Mouse (Mus musculus) spleen, adult 2 months (tissue): ENCODE data around the gene Rassf7.

Experiments
- CTCF ChIP-seq: fragments of 200-500 bp; IDR thresholded peaks from 2 replicates; pipeline ENCODE4 v1.5.1; 2011; ENCODE audit warnings: mild to moderate bottlenecking, inconsistent platforms; ENCODE audit not compliant: insufficient read depth, insufficient read length, insufficient replicate concordance; ENCODE audit errors: extremely low read depth
- POLR2A ChIP-seq: fragments of 200-500 bp; IDR thresholded peaks from 2 replicates; pipeline ENCODE4 v1.6.1; 2011; ENCODE audit warnings: low read depth, low read length, inconsistent platforms

DNA sequence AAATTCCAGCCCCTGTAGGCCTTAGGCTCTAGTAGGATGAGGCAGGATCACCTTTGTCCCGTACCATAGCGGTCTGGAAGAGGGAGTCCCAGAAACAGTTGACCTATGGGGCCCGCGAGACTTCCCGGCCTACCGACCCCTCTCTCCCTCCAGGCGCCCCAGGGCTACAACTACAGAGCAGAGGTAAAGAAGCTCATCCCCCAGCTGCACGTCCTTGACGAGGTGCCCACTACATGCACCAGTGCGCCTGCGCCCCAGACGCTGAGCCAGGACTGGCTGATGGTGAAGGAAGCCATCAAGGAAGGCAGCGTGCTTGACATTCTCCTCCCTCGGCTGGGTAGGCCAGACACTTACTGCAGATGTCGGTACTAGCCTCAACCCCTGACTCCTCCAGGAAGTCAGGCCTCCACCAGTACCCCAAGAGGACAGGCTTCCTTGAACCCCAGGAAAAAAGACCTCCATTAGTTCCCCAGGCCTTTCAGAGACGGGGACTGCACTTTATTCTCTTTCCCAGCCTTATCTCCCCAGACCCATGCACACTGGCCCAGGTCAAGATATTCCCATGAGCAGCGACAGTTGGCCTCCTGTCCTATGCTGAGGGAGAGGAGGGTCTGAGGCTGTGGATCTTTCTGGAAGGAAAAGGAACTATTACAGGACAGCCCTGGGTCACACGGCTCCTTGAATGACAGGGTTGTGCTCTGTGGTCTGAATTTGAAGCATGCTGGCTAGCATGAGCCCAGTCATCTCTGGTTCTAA lies 9.3 kb upstream of the Rassf7 start:
- TF ChIP-seq CTCF, result no peak
- TF ChIP-seq POLR2A, result no peak
